Mouse (Mus musculus): ENCODE measurements at regions not wholly inside any gene's neighbourhood (a gene's known extent, or its start where the extent isn't known, plus 50 kb on each side); places are given as distances from the start of the nearest gene placed in this dataset.

GRCm38 (mm10) chr14:18389390-18389789 lies 57.7 kb upstream of the Ube2e1 start:
- Histone ChIP-seq H3K27ac (no peak overlapping the region), H3K36me3 (no peaks in the 10 kb centered on the region), H3K4me1 (peaks cover 11% of the 10 kb centered on the region), H3K9me3 (no peaks in the 10 kb centered on the region), H3K4me2 (replicated peaks) (no peak overlapping the region), H3K9ac (no peak overlapping the region), H3K4me3 (no peak overlapping the region), H3K27me3 (no peaks in the 10 kb centered on the region)
- no peak for ATAC-seq (ENCODE audit: low FRiP score, low read depth)
- WGBS = 90% methylated on average over 6 of the region's 6 CpGs

- 45% methylated on average over 6 of the region's 6 CpGs for WGBS
- no peaks in the 10 kb centered on the region for H3K36me3 ChIP-seq
- no peak overlapping the region for H3K4me3 ChIP-seq
- no peaks in the 10 kb centered on the region for H3K9me3 ChIP-seq
- ATAC-seq (ENCODE audit: low FRiP score, low read depth) = peak; percentile 84
- no peak overlapping the region for H3K4me2 ChIP-seq (replicated peaks)
- H3K27ac ChIP-seq = no peak overlapping the region
- H3K9ac ChIP-seq = no peak overlapping the region
- H3K4me1 ChIP-seq = peaks cover 10% of the 10 kb centered on the region; the same call in 1 of the 2 replicates
- H3K27me3 ChIP-seq = no peaks in the 10 kb centered on the region
Observed at GRCm38 (mm10) chr14:18385953-18386668, 54.5 kb upstream of the Ube2e1 start.
